Mouse (Mus musculus): Measurements from ENCODE around the gene Ccdc173. TPM values are rescaled to one million over a fixed set of nuclear protein-coding genes. Genes with fewer than 3 reads are reported as not detected.
A peak's percentile ranks its signal among the peaks of the same experiment; 100 is the strongest.
"Not testable (repeated sequence)": the region's sequence is repeated elsewhere in the genome, so short reads cannot be mapped to it uniquely, and the experiment has no call there.

Ccdc173 gene
- total and polyA plus RNA-seq, 2 experiments from 2014 or later = 1.2 to 2.8 TPM

GRCm38 (mm10) chr2:69818350-69819085, 29.1 kb upstream of the Ccdc173 start:
- Histone ChIP-seq H3K9me3 (ENCODE audit: low read length) (no peaks in the 10 kb centered on the region), H3K9ac (no peak overlapping the region), H3K27me3 (ENCODE audit: insufficient read depth, low read length) (no peaks in the 10 kb centered on the region), H3K4me2 (ENCODE audit: low read depth) (no peak overlapping the region), H3K36me3 (ENCODE audit: insufficient read depth) (no peaks in the 10 kb centered on the region), H3K4me3 (ENCODE audit: low read depth, low read length) (no peak overlapping the region), H3K27ac (ENCODE audit: low read depth, low read length) (no peak overlapping the region), H3K4me1 (ENCODE audit: insufficient read depth) (peaks cover 8% of the 10 kb centered on the region; the same call in 1 of the 2 replicates)
- no peak for TF ChIP-seq CTCF (IDR thresholded peaks at IDR 0.05; ENCODE audit: low read depth)
- 86% methylated on average over 9 of the region's 9 CpGs for WGBS
- ATAC-seq (no peak), DNase-seq (no peak)

GRCm38 (mm10) chr2:69816575-69816974, 27.2 kb upstream of the Ccdc173 start:
- no peak overlapping the region for H3K4me3 ChIP-seq (ENCODE audit: low read depth, low read length)
- no peak overlapping the region for H3K4me2 ChIP-seq (ENCODE audit: low read depth)
- H3K4me1 ChIP-seq (ENCODE audit: insufficient read depth) = peaks cover 1% of the 10 kb centered on the region; the same call in 1 of the 2 replicates
- DNase-seq (no peak), ATAC-seq (no peak; the same call in 1 of the 2 replicates)
- TF ChIP-seq CTCF (IDR thresholded peaks at IDR 0.05; ENCODE audit: low read depth) = no peak
- H3K27me3 ChIP-seq (ENCODE audit: insufficient read depth, low read length) = no peaks in the 10 kb centered on the region
- H3K36me3 ChIP-seq (ENCODE audit: insufficient read depth) = no peaks in the 10 kb centered on the region
- 85% methylated on average over 5 of the region's 5 CpGs for WGBS
- no peaks in the 10 kb centered on the region for H3K9me3 ChIP-seq (ENCODE audit: low read length)
- H3K9ac ChIP-seq = no peak overlapping the region
- no peak overlapping the region for H3K27ac ChIP-seq (ENCODE audit: low read depth, low read length)

DNA sequence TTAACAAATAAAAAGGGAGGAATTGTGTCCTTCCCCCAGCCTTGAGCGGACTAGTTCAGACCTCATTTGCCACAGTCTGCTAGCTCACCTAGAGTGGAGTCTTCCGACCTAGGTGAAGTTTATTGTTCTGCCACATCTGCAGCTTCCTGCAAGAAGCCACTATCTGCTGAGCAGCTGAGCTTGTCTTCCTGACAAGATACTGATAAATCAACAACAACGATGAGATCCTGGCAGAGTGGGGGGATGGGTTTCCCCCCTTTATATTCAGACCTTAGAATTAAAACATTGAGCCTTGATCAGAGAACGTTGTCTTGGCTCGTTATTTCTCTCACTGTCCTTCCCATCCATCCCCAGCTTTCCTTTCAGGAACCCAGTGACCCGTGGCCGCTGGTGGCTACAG, 22.0 kb upstream of the Ccdc173 start:
- not testable (repeated sequence) for H3K4me3 ChIP-seq (ENCODE audit: low read depth, low read length); H3K4me2 ChIP-seq (ENCODE audit: low read depth); DNase-seq; H3K27ac ChIP-seq (ENCODE audit: low read depth, low read length); ATAC-seq; H3K4me1 ChIP-seq (ENCODE audit: insufficient read depth); H3K9ac ChIP-seq; H3K36me3 ChIP-seq (ENCODE audit: insufficient read depth); H3K9me3 ChIP-seq (ENCODE audit: low read length); H3K27me3 ChIP-seq (ENCODE audit: insufficient read depth, low read length)
- 62% methylated on average over 7 of the region's 7 CpGs for WGBS

GRCm38 (mm10) chr2:69810169-69810568, 20.8 kb upstream of the Ccdc173 start:
- Histone ChIP-seq H3K4me3 (ENCODE audit: low read depth, low read length) (no peak overlapping the region), H3K27me3 (ENCODE audit: insufficient read depth, low read length) (no peaks in the 10 kb centered on the region), H3K36me3 (ENCODE audit: insufficient read depth) (no peaks in the 10 kb centered on the region), H3K4me2 (ENCODE audit: low read depth) (no peak overlapping the region), H3K9ac (no peak overlapping the region), H3K27ac (ENCODE audit: low read depth, low read length) (no peak overlapping the region), H3K4me1 (ENCODE audit: insufficient read depth) (no peaks in the 10 kb centered on the region), H3K9me3 (ENCODE audit: low read length) (no peaks in the 10 kb centered on the region)
- no peak for TF ChIP-seq CTCF (IDR thresholded peaks at IDR 0.05; ENCODE audit: low read depth)
- no peak for DNase-seq
- ATAC-seq = no peak
- WGBS = 76% methylated on average over 15 of the region's 15 CpGs

- not testable (repeated sequence) for H3K36me3 ChIP-seq (ENCODE audit: insufficient read depth); H3K27ac ChIP-seq (ENCODE audit: low read depth, low read length); H3K4me1 ChIP-seq (ENCODE audit: insufficient read depth); H3K9ac ChIP-seq; DNase-seq; H3K4me2 ChIP-seq (ENCODE audit: low read depth); H3K4me3 ChIP-seq (ENCODE audit: low read depth, low read length); H3K9me3 ChIP-seq (ENCODE audit: low read length); ATAC-seq; H3K27me3 ChIP-seq (ENCODE audit: insufficient read depth, low read length)
- WGBS = 87% methylated on average over 8 of the region's 9 CpGs
These were observed 15.3 kb upstream of the Ccdc173 start for GRCm38 (mm10) chr2:69804663-69805062.

DNA sequence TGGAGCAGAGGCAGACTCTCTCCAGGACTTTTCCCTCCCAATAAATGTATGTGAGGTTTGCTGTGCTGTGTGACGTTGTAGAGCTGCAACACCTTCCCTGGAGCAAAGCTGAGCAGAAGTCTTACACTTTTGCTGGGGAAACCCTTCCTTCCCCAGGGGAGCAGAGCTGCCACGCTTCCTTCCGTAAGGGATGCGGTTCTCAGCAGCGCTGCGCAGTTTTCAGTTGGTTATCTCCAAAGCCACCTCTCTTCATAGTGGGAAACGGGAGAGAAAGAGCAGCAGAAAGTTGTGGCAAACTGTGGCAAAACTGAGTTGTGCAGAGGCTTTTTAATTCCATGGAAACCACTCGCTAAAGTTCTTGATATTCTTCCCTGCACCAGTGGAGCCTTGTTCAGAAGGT, 14.4 kb upstream of the Ccdc173 start:
- no peaks in the 10 kb centered on the region for H3K27me3 ChIP-seq (ENCODE audit: insufficient read depth, low read length)
- H3K4me1 ChIP-seq (ENCODE audit: insufficient read depth) = no peaks in the 10 kb centered on the region
- ATAC-seq (no peak), DNase-seq (no peak)
- WGBS = 71% methylated on average over 8 of the region's 8 CpGs
- no peaks in the 10 kb centered on the region for H3K36me3 ChIP-seq (ENCODE audit: insufficient read depth)
- no peak overlapping the region for H3K4me3 ChIP-seq (ENCODE audit: low read depth, low read length)
- H3K4me2 ChIP-seq (ENCODE audit: low read depth) = no peak overlapping the region
- no peak for TF ChIP-seq CTCF (IDR thresholded peaks at IDR 0.05; ENCODE audit: low read depth)
- H3K27ac ChIP-seq (ENCODE audit: low read depth, low read length) = no peak overlapping the region
- H3K9ac ChIP-seq = no peak overlapping the region
- no peaks in the 10 kb centered on the region for H3K9me3 ChIP-seq (ENCODE audit: low read length)

DNA sequence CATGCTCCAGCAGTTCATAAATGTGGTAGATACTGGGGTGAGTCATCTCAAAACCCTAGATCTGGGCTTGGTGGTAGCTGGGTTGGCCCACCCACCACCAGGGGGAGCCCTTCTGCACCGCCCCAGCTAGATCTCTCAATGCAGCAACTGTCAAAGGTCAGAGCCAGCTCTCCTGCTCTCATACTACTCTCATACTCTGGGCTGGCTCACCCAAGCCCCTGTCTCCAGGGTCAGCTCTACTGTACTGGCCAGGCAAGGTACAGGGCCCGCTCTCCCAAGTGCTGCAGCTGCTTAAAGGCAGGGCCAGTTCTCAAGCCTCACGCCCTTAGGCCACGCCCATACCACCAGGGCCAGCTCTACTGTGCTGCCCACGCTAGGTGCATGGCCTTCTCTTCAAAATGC, 13.5 kb upstream of the Ccdc173 start:
- no peaks in the 10 kb centered on the region for H3K9me3 ChIP-seq (ENCODE audit: low read length)
- H3K4me1 ChIP-seq (ENCODE audit: insufficient read depth) = no peaks in the 10 kb centered on the region
- DNase-seq = peak; percentile 10
- no peak overlapping the region for H3K27ac ChIP-seq (ENCODE audit: low read depth, low read length)
- H3K27me3 ChIP-seq (ENCODE audit: insufficient read depth, low read length) = no peaks in the 10 kb centered on the region
- TF ChIP-seq CTCF (IDR thresholded peaks at IDR 0.05; ENCODE audit: low read depth) = peak; percentile 52
- no peak for ATAC-seq
- no peaks in the 10 kb centered on the region for H3K36me3 ChIP-seq (ENCODE audit: insufficient read depth)
- WGBS = 67% methylated on average over 5 of the region's 5 CpGs
- H3K9ac ChIP-seq = no peak overlapping the region
- H3K4me2 ChIP-seq (ENCODE audit: low read depth) = no peak overlapping the region
- no peak overlapping the region for H3K4me3 ChIP-seq (ENCODE audit: low read depth, low read length)
